Mouse (Mus musculus) adrenal gland, adult 2 months (tissue): ENCODE measurements around the gene Bach2. TPM values are rescaled to one million over a fixed set of nuclear protein-coding genes. Genes with fewer than 3 reads are reported as not detected.

Source experiments
- DNase-seq: peaks from one replicate; pipeline ENCODE4 v3.0.0; 2021
- polyA plus RNA-seq: library from polyadenylated mRNA; depleted of rRNA; stranded (reverse); fragments of >200 nt; gene quantifications from 2 replicates; pipeline ENCODE4 v1.2.3, GENCODE M21; 2012
- total RNA-seq, 2 experiments: library from RNA; stranded (reverse); gene quantifications; 2 replicates each; pipeline ENCODE4 v1.2.3; 2021

Gene Bach2
- total and polyA plus RNA-seq, 3 experiments, result 0.61 to 2.9 (median 2.2) TPM

DNA sequence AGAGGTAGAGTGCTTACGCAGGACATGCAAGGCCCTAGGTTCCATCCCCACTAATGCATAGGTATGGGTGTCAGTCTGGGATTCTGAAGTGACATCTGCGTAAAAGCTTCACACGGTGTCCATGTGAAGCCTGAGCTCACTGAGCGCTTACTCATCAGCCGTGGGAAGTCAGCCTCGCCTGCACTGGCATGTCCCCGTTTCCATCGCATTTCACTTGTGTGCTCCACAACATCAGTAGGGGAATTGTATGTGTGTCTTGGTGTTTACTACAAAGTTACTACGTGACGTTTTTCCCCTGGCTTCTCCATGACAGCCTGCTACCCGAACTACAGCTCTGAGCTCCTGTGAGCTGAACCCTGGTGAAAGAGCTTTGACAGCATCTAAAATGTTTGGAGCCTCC is 191.5 kb downstream of the Bach2 start:
- no peak for DNase-seq

DNA sequence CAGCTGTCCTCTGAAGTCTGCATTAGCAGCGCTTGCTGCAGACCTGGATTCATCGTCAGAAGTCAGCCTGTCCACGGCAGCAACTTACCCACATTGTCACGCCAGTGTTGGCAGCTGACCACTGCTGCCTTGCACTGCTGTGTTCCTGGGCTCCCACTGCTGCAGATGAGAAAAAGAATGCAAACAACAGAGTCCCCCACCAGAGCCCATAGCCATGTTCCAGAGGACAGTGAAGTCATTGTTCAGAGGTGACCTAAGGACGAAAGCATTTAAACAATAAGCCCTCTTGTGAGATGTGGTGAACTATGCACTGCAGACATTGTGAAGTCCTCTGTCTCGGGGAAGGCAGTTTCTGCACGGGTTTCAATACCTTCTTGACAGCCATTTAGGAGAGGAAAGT is 192.4 kb downstream of the Bach2 start:
- DNase-seq, result no peak

DNA sequence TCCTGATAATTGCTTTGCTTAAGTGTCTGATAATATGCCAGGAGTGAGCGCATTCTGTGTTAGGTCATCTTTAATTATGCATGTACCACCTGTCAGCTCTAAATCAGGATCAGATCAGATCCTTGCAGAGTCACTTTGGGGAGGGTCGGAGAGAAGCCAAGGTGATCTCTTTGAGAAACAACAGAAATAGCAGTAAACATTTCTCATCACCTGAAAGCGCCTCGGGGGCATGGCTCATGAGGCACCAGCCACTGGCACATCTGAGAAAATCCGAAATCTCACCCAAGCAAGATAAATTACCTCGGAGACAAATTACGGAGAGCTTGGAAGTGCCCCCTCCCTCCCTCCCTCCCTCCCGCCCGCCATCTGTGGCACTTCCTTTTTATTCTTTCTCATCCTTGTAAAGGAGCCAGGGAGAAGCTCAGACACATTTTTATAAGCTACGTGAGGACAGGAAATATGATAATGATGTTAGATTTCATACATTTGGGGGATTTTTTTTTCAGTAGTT is 193.7 kb downstream of the Bach2 start:
- no peak for DNase-seq

DNA sequence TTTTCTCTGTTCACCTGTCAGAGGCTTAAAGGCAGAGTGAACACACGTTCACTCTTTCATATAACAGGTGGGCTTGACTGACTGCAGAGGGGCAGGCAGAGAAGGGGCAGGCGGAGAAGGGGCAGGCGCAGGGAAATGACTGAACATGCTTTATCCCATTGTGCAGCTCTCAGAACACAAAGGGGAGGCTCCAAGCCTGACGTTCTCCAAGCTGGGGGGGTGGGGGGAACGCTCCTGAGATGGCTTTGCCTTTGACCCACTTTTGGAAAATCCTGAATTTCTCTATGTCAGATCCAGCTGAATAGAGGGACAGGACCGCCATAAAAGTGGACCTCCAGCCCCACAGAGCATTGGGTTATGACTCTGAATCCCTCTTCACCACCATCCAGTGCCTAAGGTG is 194.3 kb downstream of the Bach2 start:
- no peak for DNase-seq

DNA sequence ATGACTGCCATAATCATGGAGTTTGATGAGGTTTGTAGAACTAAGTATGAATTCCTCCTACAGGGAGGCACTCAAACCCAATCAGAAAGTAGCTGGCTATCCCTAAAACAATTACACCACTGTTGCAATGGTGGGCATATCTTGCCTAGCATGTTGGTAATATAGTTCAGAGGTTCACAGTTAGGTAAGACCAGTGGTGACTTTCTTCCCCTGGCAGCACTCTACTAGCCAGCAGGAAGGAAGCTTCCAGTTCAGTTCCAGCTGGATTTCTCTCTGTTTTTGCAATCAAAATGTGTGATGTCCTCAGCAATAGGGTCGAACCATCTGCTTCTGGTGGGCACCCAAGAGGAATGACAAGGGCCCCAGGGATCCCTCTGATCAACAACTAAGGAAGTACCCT is 196.0 kb downstream of the Bach2 start:
- DNase-seq, result no peak

DNA sequence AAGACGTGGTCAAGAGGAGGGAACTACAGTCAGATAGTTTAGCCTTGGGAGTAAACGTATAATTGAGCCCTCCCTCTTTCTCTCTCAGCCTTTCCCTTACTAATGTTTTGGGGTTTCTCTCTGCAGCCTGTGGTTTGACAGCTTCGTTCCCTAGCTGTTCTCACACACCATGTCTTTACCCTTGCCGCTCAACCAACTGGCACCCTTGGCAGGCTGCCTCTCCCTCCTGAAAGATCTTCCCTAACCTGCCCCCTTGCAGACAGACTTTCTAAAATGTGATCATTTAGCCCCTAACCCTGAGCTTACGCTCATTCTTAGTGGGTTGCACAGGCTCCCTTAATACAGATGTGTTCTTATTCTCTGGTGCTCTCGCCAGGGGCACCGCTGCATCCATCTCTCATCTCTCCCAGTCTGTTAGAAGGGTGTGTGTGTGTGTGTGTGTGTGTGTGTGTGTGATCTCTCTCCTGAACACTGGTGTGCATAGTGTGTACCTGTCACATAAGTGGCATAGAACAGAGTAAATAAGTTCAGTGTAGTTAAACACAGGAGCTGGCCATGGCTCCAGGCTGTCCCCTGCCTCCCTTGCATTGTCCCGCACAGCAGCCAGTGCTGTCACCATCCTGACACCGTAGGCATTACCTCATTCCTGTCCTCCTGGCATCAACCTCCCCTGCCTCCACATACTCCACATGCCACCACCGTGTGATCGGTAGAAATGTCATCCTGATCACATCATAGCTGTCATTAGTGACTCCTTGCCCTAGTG is 201.6 kb downstream of the Bach2 start:
- no peak for DNase-seq

DNA sequence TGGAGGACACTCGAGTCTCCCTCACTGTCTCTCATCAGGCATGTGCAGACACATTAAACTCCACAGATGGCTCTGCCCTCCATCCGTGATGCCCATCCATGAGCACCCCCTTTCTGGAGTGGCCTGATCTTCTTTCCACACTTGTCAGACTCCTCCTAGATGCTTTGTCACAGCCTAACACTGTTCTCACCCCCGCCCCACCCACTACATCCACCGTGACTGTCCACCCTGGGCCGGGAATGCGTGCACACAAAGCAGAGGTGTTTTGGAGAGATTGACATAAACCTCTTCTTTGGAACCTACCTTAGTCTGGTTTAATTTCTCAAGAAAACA is 202.1 kb downstream of the Bach2 start:
- DNase-seq, result no peak

DNA sequence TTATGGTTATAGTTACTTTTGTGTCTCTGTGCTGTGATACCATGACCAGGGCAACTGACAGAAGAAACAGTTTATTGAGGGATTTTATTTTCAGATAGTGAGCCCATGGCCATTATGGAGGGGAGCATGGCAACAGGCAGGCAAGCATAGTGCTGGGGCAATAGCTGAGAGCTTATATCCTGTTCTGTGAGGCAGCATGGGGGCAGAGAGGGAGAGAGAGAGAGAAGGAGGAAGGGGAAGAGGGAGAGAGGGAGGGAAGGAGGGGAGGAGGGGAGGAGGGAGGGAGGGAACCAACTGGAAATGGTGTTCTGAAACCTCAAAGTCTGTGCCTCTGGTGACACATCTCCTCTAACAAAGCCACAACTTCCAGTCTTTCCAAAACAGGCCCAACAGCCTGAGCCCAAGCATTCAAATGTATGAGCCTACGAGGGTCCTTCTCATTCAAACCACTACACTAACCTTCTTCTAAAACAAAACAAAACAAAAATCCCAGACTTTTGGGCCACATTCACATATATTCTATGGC is 206.1 kb downstream of the Bach2 start:
- no peak for DNase-seq

DNA sequence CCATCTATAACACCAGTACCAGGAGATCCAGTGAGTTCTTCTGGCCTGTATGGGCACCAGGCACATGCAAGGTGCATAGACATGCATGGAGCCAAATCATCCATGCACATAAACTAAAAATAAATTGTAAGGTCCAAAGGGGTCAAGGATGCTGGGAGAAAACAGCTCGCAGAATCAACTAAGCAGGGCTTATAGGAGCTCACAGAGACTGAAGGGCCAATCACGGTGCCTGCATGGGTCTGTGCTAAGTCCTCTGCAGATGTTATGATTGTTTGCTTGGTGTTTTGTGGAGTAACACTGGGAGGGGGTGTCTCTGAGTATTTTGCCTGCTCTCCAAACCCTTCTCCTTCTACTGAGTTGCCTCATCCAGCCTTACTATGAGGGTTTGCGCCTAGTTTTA is 209.2 kb downstream of the Bach2 start:
- DNase-seq, result no peak

DNA sequence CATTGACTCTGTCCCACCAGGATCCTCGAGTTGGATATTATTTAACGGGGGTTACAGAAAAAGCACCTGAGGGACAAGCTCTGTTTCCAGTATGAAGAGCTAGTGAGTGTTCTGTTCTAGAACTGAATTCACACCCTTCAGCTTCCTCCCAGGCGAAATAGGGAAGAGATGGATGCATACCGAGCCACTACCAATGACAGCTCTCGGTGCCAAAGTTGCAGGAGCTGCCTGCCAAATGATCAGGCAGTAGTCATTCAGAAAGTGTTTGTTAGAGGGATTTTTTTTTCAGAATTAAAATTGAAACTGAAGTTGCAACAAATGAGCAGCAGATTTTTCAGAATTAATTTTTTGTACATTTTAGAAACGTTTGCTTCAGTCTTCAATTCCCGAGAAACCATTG is 223.4 kb downstream of the Bach2 start:
- no peak for DNase-seq

DNA sequence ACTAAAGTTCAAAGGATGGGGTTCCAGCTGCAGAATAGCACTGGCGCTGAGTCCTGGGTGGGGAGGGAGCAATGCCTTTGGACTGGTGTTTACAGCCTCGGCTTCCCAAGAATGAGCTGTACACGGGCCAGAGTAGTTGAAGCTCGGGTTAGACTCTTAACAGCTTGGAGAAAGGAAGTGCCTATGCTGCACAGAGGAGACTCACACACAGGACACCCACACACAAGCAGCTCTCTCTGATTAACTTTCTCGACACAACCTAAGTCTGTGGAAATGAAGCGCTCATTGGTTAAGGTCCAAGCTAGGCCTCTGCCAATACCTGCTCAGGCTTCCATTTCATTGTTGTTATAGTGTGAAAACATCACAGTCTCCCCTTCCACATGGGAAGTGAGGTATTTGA is 224.5 kb downstream of the Bach2 start:
- DNase-seq, result no peak

DNA sequence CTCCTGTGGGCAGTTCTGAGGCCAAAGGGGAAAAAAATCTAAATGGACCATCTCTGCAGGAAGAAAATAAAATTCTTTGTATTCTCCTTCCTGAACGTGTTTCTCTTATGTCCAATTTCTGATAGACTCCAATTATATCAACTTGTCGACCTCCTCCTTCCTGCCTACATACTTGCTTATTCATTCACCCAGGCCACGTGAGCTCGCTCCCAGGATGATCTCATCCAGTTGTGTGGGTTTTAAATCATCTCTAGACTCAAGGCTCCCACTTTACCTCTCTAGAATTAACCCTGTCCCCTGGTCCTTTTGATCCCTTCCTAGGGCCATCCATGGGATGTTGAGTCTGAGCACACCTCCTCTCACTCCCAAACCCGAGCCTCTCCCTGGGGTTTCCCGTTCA is 225.9 kb downstream of the Bach2 start:
- peak; percentile 8 for DNase-seq

DNA sequence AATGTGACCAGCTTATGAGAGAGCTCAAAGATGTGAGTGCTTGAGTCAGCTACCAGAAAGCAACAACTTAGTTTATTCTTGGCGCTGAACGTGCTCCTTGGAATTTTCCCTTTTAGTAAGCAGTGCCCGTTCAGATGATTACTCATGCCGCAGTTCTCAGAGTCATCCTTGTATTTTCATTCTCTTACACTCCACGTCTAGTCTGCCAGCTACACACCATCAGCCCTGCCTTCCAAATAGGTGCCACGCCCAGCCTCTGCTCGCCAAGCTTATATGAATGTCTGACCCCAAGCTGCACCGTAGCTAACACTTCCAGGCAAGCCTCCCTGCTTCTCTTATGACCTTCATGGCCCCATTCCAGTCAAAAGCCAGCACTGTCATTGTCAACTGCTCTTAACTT is 227.4 kb downstream of the Bach2 start:
- peak; percentile 7 for DNase-seq

DNA sequence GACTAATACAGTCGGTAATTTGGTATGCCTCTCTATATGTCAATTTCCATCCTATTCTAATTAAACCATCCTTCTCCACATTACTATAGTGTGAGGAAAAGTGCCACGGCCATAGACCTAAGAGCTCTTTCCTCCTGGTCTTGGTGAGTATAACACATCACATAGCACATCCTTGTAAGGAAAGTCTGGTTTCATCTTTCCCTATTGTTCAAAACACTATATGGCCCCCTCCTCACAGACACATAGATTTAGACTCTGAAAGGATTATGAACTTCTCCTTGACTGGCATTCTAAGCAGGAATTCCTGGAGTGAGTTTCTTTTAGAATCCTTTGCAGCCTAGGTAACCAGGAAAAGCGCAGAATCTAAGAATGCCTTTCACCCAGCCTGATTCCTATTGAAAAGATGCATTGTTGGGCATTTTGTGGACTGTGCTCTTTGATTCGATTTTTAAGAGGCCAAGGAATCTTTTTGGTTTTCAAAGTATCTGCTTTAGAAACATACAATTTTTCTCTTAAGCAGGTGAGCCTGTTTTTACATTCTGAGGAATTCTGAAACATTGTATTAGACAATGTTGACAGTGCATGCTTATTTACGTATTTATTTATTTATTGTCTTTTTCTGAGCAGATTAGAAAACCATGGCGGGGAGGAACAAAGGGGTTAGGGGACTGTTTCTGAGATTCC is 239.5 kb downstream of the Bach2 start:
- DNase-seq, result no peak

DNA sequence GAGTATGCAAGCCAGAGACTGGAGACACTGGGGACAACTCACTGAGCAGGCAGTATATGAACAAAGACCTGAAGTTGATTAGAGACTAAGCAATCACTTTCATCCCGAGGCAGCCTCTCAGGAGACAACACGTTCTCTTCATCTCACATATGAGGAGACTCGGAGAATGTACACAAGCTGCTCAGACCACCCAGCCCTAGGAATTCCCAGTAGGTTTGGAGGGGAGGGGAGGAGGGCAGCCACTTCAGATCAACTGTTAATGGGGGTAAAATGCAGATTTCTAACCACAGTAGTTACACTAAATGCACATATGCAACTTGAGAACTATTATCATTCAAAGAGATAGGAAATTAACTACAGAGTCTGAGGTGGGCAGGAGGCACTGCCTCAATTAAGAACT is 240.6 kb downstream of the Bach2 start:
- DNase-seq, result no peak

DNA sequence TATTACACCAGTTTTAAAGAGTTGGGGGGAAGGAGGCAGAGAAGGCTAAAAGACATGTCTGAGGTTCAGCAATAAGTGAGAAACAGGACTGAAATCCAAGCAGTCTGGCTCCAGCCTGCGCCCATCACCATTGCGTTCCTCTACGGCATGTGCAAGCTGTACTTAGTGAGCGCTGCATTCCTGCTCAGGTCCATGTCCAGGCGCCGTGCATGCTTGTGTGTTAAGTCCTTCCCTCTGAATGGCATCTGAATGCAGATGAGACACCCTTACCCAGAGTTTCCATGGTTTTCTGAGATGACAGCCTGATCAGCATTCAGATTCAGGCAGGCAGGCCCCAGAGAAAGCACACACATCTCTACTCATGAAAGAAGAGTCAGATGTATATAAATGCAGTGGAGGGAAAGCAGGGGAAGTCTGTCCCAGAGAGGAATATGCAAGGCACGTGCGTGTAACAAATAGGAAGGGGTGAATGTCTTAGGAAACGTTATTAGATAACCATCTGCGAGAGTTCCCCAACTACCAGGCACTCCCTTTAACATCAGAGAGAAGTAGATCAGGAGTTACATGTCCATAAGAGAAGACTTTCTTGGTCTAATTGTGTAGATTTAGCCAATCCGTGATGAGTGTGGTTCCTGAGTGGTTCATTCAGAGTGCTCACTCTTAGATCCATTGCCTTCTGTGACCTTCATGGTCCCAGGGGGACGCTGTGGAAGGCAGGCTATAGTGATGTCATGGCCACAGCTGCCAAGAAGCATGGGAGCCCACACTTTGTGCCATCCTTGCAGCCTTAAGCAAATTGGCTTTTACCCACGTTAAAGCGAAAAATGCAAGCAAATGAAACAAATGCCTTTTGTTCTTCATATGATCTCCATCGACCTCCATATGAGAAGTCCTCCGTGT is 241.4 kb downstream of the Bach2 start:
- no peak for DNase-seq

DNA sequence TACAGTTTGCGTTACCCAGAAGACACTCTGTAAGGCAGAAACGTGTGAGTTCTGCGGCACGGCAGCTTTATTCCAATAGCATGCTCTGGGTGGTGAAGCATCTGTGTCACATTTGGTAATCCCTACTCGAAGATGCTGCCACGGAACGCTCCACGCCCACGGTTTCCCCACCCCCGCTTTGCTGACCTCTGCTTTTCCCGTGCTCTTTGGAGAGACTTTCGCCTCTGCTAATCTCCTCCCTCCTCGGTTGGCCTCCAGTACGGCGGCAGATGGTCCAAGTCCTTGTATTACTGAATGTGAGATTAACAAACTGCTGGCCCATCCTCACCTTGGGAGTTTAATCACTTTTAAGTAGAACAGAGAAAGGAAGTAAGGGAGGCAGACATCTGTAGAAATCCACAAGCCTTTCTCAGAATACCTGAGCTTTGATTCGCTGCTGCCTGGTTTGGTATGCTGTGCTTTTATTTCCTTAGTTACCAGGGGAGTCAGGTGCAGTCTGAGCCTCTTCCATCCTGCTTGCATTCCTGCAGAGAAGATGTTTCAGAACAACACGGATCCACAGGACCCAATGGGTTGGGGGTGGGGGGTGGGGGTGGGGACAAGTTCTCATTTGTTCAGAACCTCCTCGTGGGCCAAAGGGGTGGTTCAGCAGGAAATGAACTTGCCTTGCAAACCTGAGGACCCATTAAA is 242.9 kb downstream of the Bach2 start:
- DNase-seq, result no peak

DNA sequence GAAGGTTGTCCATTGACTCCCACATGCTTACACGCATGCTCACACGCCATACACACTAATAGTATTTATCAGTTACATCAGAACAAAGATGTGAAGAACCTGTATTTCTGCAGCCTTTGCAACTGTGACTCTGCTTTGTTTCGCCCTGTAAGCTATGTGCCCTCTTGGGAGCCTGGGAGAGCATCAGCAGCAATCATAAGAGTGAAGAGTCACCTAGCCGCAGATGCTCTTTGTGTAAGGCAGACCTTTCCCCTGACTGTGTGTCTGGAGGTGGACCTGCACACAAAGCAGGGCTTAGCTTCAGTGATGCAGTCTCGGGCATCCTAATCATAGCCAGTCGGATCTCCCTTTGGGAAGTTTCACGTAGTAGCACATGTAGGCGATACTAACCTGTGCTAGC is 243.5 kb downstream of the Bach2 start:
- DNase-seq, result no peak

DNA sequence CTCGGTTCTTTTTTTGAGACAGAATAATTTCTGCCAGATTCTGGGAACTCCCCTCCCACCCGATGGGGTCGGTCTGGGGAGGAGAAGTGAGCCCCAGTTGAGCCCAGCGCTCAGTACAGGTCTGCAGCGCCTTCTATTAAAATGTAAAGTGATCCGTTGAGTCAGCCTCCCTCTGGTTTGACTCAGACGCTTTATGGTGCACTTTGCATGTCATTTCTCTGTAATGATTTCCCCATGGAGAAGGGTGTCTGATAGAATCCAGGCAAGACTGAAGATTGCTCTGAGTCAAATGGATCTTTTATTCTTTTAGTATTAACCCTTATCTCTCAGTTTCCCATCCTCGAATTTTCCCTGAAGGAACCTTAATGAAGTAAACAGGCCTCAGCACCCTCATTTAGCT is 244.3 kb downstream of the Bach2 start:
- DNase-seq, result no peak

DNA sequence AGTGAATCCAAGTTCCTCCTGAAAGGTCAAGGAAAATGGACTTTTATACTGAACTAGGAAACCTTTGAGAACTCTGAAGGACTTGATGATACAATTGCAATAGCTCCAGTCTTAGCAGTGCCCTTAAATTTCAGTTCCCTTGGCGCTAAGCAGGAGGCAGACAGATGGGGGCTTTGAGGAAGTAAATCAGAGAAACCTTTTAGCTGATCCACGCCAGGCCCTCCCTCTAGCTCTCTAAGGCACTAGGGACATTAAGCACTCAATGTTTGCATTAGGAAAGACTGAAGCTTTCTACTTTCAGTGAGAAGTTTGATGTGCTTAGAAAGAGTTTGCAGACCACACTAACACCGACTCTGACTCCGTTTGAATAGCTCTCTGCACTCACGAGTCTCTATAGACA is 247.2 kb downstream of the Bach2 start:
- DNase-seq, result no peak

DNA sequence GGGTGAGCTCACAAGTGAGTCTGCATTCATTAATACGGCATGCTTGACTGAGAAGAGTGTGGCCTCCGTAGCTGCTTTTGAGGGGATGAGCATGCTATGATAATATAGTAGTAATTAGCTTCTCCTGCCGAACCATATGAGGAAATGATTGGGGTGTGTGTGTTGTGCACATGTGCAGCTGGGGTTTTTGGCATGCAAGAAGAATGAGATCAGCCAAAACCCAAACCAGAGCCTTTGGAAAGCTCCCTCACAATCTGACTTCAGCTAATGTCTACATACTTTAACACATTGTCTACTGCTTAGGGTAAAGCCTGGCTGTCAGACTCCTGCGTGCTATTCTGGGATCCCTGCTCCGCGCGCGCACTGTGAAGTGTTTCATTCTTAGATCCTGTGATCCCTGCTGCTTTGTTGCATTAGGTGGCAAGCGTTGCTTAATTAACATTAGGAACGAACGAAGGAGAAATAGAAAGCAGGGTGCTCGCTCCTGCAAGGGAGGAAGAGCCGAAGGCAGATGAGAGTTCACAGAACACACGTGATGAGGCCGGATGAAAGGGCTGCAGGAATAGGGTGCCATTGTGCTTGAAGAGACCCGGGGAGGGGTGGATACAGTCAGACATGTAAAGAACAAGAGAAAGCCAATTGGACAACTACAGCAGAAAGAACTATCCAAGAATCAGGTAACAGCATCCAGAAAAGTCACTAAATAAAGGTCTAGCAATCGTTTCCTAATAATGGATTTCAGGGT is 248.2 kb downstream of the Bach2 start:
- DNase-seq, result no peak
